Mouse (Mus musculus) ovary, adult 18-20 months (tissue): ENCODE results near the gene Ezh1.

Experiments used
- DNase-seq: peaks from one replicate; pipeline ENCODE4 v3.0.0; 2022; ENCODE audit warnings: low spot score, mixed read lengths

Gene Ezh1

GRCm38 (mm10) chr11:101226065-101226701 lies at the start of gene Ezh1:
Gene Ezh1, minus strand, starts transcription at chr11:101226463.
- DNase-seq = peak; percentile 79

- DNase-seq = no peak
These were observed 49.0 kb upstream of the Ezh1 start for GRCm38 (mm10) chr11:101275309-101275708.

- DNase-seq = no peak
These were observed 46.2 kb upstream of the Ezh1 start for GRCm38 (mm10) chr11:101272446-101272845.

GRCm38 (mm10) chr11:101269577-101270116 lies 43.4 kb upstream of the Ezh1 start:
- DNase-seq = no peak

- DNase-seq = no peak
These were observed 39.6 kb upstream of the Ezh1 start for GRCm38 (mm10) chr11:101265906-101266305.

- DNase-seq = no peak
These were observed 38.8 kb upstream of the Ezh1 start for GRCm38 (mm10) chr11:101264954-101265471.

- no peak for DNase-seq
These were observed 37.7 kb upstream of the Ezh1 start for GRCm38 (mm10) chr11:101263989-101264280.

- no peak for DNase-seq
These were observed 37.1 kb upstream of the Ezh1 start for GRCm38 (mm10) chr11:101263138-101263988.

GRCm38 (mm10) chr11:101262272-101262967 lies 36.2 kb upstream of the Ezh1 start:
- DNase-seq = no peak

GRCm38 (mm10) chr11:101260826-101261380 lies 34.6 kb upstream of the Ezh1 start:
- no peak for DNase-seq

GRCm38 (mm10) chr11:101259948-101260825 lies 33.9 kb upstream of the Ezh1 start, which contains the start of gene Wnk4:
Gene Wnk4, plus strand, starts transcription at chr11:101260567.
- peak; percentile 62 for DNase-seq

GRCm38 (mm10) chr11:101259261-101259712 lies 33.0 kb upstream of the Ezh1 start:
- peak; percentile 80 for DNase-seq

- no peak for DNase-seq
These were observed 29.8 kb upstream of the Ezh1 start for GRCm38 (mm10) chr11:101255826-101256775.

GRCm38 (mm10) chr11:101253613-101254389 lies 27.5 kb upstream of the Ezh1 start, which contains the start of gene Vps25:
Gene Vps25, plus strand, starts transcription at chr11:101253707.
- DNase-seq = peak; percentile 73

- DNase-seq = no peak
These were observed 26.7 kb upstream of the Ezh1 start for GRCm38 (mm10) chr11:101252941-101253340.

- no peak for DNase-seq
These were observed 24.8 kb upstream of the Ezh1 start for GRCm38 (mm10) chr11:101251031-101251430.

GRCm38 (mm10) chr11:101248258-101248994 lies 22.2 kb upstream of the Ezh1 start:
- DNase-seq = no peak

- no peak for DNase-seq
These were observed 21.3 kb upstream of the Ezh1 start for GRCm38 (mm10) chr11:101247521-101248030.
